Comparison of ENCODE assay signal across 9 mouse cellular contexts in the genomic region with DNA sequence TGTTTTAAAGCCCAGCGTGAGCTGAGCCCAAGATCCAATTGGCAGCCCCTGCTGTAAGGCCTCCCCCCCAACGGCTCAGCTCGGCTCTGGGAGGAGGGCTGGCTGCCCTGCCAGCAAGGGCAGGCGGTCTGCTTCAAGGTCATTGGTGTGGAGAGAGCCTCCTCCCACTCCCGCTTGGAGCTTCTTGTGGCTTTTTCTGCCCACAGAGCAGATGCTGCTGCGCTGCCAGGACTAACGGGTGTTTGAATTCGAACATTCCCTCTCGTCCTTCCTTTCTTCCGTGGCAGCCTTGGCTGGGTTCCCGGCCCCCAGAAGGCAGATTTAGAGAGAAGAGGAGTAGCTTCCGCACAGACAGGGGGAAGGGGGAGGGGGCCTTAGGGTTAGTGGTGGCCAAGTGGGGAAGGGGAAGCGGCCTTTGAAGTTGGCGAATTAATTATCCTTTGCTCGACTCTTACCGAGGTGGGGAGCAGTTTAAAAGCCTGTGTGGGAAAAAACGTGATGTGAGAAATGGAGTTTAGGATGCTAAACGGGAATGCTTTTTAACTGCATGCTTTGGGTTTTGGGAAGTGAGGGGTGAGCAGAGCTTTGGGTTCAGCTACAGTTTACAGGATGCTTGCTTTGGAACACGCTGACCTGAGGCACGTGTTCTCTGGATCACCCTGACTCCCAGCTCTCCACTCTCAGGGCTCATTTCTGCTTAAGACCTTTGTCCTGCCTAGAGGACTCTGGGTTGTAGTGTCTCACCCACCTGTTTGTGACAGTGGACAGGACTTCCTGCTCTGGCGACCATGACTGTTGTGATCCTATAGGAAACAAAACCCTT.
DNase-seq lines count a peak whose midpoint lies in the region; ATAC-seq and TF ChIP-seq lines count a peak whose summit lies in the region.
"Had no signal": no experiment of that assay in that cellular context is flagged by ENCODE, and none has a peak within 500 bp of the region (broad histone marks: within the 10 kb centered on the region; RNA-seq: fewer than 3 reads in every experiment).

No protein-coding gene starts in this region.

- H3K36me3 ChIP-seq in midbrain, embryonic 12.5 days = no peaks in the 10 kb centered on the region
- H3K36me3 ChIP-seq in stomach, embryonic 14.5 days (ENCODE audit: control insufficient read depth, insufficient read depth, low read length) = no peaks in the 10 kb centered on the region

- peak overlapping the region; percentile 48 for H3K4me2 ChIP-seq in midbrain, embryonic 12.5 days (replicated peaks)
- H3K4me2 ChIP-seq in stomach, embryonic 14.5 days (replicated peaks; ENCODE audit: low read depth, low read length) = peak overlapping the region; percentile 33; the same call in 1 of the 2 replicates

- peak; percentile 26 for DNase-seq in gastrocnemius, adult 2 months
- no peak for DNase-seq in gastrocnemius, adult 8-10 months (ENCODE audit: low spot score in 2 of 2)
- peak; percentile 93 to 95 for DNase-seq in cerebellum, postnatal 14 days
- peak; percentile 78 to 84 for DNase-seq in frontal cortex, postnatal 14 days (ENCODE audit: low spot score in 2 of 2)
- DNase-seq in left cerebral cortex, postnatal 4 days = peak; percentile 98

- intact Hi-C loops in gastrocnemius, adult 2 months (cut with DNase I) = no loop called here
- intact Hi-C loops in left cerebral cortex, postnatal 4 days (cut with DNase I) = no loop called here

- 1% methylated on average over 21 of the region's 21 CpGs for WGBS in midbrain, embryonic 12.5 days
- 3% methylated on average over 21 of the region's 21 CpGs for WGBS in stomach, embryonic 14.5 days

- no peak for TF ChIP-seq CTCF in gastrocnemius, adult 2 months (IDR thresholded peaks at IDR 0.05)

- H3K27ac ChIP-seq in gastrocnemius, adult 2 months = no peak overlapping the region
- peak overlapping the region; percentile 72 for H3K27ac ChIP-seq in midbrain, embryonic 12.5 days (replicated peaks)
- H3K27ac ChIP-seq in stomach, embryonic 14.5 days (ENCODE audit: low read length) = peak overlapping the region; percentile 71; the same call in 1 of the 2 replicates
- H3K27ac ChIP-seq: macrophage had no signal

- no peaks in the 10 kb centered on the region for H3K27me3 ChIP-seq in midbrain, embryonic 12.5 days
- H3K27me3 ChIP-seq in stomach, embryonic 14.5 days (ENCODE audit: control insufficient read depth, insufficient read depth, low read length) = no peaks in the 10 kb centered on the region

- H3K4me3 ChIP-seq in gastrocnemius, adult 2 months = peak overlapping the region; percentile 40
- H3K4me3 ChIP-seq in midbrain, embryonic 12.5 days = peak overlapping the region; percentile 6; the same call in 1 of the 2 replicates
- H3K4me3 ChIP-seq in stomach, embryonic 14.5 days (ENCODE audit: low read depth, low read length) = 0 out of 2 replicates have a peak overlapping the region, but pooled peaks have one; percentile 1

- peaks cover 26% of the 10 kb centered on the region for H3K4me1 ChIP-seq in midbrain, embryonic 12.5 days
- peaks cover 8% of the 10 kb centered on the region for H3K4me1 ChIP-seq in stomach, embryonic 14.5 days (ENCODE audit: control insufficient read depth, insufficient read depth, low read length)

- H3K9ac ChIP-seq in midbrain, embryonic 12.5 days (replicated peaks) = no peak overlapping the region; the same call in 1 of the 2 replicates
- H3K9ac ChIP-seq in stomach, embryonic 14.5 days (replicated peaks; ENCODE audit: low read depth, low read length) = no peak overlapping the region

- no peaks in the 10 kb centered on the region for H3K9me3 ChIP-seq in midbrain, embryonic 12.5 days
- no peaks in the 10 kb centered on the region for H3K9me3 ChIP-seq in stomach, embryonic 14.5 days (ENCODE audit: control insufficient read depth, low read depth, low read length)

- ATAC-seq in inflammation-experienced regulatory T-cells, adult 6 months = peak; percentile 8
- peak; percentile 72 for ATAC-seq in midbrain, embryonic 12.5 days (ENCODE audit: low FRiP score, low read depth)
- ATAC-seq in stomach, embryonic 14.5 days (ENCODE audit: insufficient number of reproducible peaks, insufficient read depth, low FRiP score, low read depth) = peak; percentile 51; the same call in 1 of the 2 replicates

Comparison
In these comparisons a context has a peak if more than half of its experiments do, and no peak if none do; other contexts are left out.
1. DNase-seq: peak in gastrocnemius, adult 2 months (single experiment), cerebellum, postnatal 14 days (2 of 2), frontal cortex, postnatal 14 days (2 of 2) and left cerebral cortex, postnatal 4 days (single experiment); none in gastrocnemius, adult 8-10 months (0 of 2).
2. ATAC-seq: peak in every context shown above with its lines; median percentile 72 in midbrain, embryonic 12.5 days; 51 in stomach, embryonic 14.5 days; 8 in inflammation-experienced regulatory T-cells, adult 6 months.
3. Peak in every context shown above with its lines, with median percentiles within 50 percentile points of each other: H3K4me3 ChIP-seq.